Mouse (Mus musculus): Measurements from ENCODE around the gene Pitpnc1. TPM values are rescaled to one million over a fixed set of nuclear protein-coding genes. Genes with fewer than 3 reads are reported as not detected.

The Pitpnc1 gene
- total and polyA plus RNA-seq, 2 experiments from 2014 or later, result 27.9 to 29.2 TPM

DNA sequence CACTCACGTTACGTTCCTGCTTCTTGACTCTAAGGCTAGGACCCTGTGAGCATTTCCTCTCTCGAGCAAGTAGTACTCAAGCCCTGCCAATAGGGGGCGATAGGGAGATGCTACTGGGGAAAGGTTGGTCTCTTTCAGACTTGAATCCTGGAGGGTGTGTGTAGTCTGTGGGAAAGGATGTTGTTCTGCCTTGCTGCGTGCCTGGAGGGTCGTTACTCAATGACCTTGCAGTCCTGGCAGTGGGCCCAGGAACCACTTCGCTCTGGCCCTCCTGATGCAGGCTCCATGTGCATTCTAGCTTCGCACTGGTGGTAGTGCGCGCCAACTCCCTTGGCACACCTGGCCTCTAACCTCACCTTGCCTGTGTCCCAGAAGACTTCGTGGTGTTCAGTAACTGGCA lies 215.3 kb downstream of the Pitpnc1 start:
- Histone ChIP-seq H3K4me1 (ENCODE audit: control insufficient read depth, insufficient read depth) (no peaks in the 10 kb centered on the region), H3K9me3 (replicated peaks; ENCODE audit: control insufficient read depth, low read length) (no peaks in the 10 kb centered on the region), H3K27ac (ENCODE audit: low read depth) (0 out of 2 replicates have a peak overlapping the region, but pooled peaks have one; percentile 34), H3K27me3 (ENCODE audit: control insufficient read depth, insufficient read depth, low read length) (no peaks in the 10 kb centered on the region), H3K4me3 (ENCODE audit: low read depth, low read length) (no peak overlapping the region), H3K9ac (replicated peaks; ENCODE audit: low read depth, low read length) (no peak overlapping the region), H3K4me2 (ENCODE audit: low read depth, low read length) (no peak overlapping the region), H3K36me3 (replicated peaks; ENCODE audit: control insufficient read depth, insufficient read depth, low read length) (peaks cover 14% of the 10 kb centered on the region)
- TF ChIP-seq EP300 (IDR thresholded peaks at IDR 0.05; ENCODE audit: low read depth), result no peak
- peak; percentile 73 for TF ChIP-seq CTCF (IDR thresholded peaks at IDR 0.05; ENCODE audit: low read depth)
- DNase-seq (ENCODE audit: low spot score) (peak; percentile 65), ATAC-seq (ENCODE audit: insufficient read depth, low read depth) (peak; percentile 92)
- 57% methylated on average over 11 of the region's 11 CpGs for WGBS

DNA sequence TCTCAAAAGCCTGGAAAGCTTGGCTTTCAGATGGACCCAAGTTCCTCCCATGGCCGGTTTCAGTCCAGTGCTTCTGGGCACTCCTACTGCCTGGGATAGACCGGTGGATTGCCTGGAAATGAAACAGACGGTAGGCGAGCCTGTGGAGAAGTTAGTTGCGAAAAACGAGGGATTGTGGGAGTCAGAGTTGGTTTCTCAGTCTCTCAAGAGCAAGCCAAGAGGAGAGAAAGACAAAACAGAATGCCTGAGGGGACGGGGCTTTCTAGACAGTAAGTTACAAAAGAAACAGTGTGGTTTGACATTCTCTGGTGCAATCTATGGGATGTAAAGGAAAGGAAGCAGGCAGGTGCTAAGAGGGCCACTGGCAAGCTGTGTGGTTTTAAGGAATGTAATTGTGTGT lies 216.3 kb downstream of the Pitpnc1 start:
- H3K9ac ChIP-seq (replicated peaks; ENCODE audit: low read depth, low read length), result no peak overlapping the region
- H3K4me3 ChIP-seq (ENCODE audit: low read depth, low read length), result no peak overlapping the region
- TF ChIP-seq CTCF (IDR thresholded peaks at IDR 0.05; ENCODE audit: low read depth), result no peak
- no peak for TF ChIP-seq EP300 (IDR thresholded peaks at IDR 0.05; ENCODE audit: low read depth)
- H3K4me1 ChIP-seq (ENCODE audit: control insufficient read depth, insufficient read depth), result no peaks in the 10 kb centered on the region
- DNase-seq (ENCODE audit: low spot score) (no peak), ATAC-seq (ENCODE audit: insufficient read depth, low read depth) (no peak)
- peaks cover 14% of the 10 kb centered on the region for H3K36me3 ChIP-seq (replicated peaks; ENCODE audit: control insufficient read depth, insufficient read depth, low read length)
- H3K9me3 ChIP-seq (replicated peaks; ENCODE audit: control insufficient read depth, low read length), result no peaks in the 10 kb centered on the region
- H3K27me3 ChIP-seq (ENCODE audit: control insufficient read depth, insufficient read depth, low read length), result no peaks in the 10 kb centered on the region
- H3K4me2 ChIP-seq (ENCODE audit: low read depth, low read length), result no peak overlapping the region
- H3K27ac ChIP-seq (ENCODE audit: low read depth), result no peak overlapping the region
- 88% methylated on average over 7 of the region's 7 CpGs for WGBS

DNA sequence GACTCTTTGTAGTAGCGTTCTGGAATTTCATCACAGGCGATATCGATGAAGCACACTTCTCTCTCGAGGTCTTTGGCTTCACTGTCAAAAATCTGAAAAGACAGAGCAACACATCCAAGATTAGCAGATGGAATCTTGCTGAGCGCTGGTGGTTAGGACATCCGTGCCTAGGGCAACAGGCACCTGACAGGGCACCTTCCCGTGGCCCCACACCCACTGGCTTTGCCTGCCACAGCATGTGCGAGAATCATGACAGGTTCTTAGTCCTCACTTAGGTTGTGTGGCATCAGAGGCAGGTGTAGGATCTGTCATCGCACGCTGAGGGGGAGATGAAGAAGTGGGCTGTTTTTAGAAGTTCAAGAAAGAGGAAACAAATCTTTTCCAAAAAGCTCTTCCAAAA lies 218.5 kb downstream of the Pitpnc1 start:
- Histone ChIP-seq H3K9ac (replicated peaks; ENCODE audit: low read depth, low read length) (no peak overlapping the region), H3K36me3 (replicated peaks; ENCODE audit: control insufficient read depth, insufficient read depth, low read length) (peaks cover 14% of the 10 kb centered on the region), H3K4me3 (ENCODE audit: low read depth, low read length) (no peak overlapping the region), H3K9me3 (replicated peaks; ENCODE audit: control insufficient read depth, low read length) (no peaks in the 10 kb centered on the region), H3K27ac (ENCODE audit: low read depth) (no peak overlapping the region), H3K4me2 (ENCODE audit: low read depth, low read length) (no peak overlapping the region), H3K27me3 (ENCODE audit: control insufficient read depth, insufficient read depth, low read length) (no peaks in the 10 kb centered on the region), H3K4me1 (ENCODE audit: control insufficient read depth, insufficient read depth) (peaks cover 6% of the 10 kb centered on the region; the same call in 1 of the 2 replicates)
- WGBS, result 90% methylated on average over 10 of the region's 10 CpGs
- no peak for ATAC-seq (ENCODE audit: insufficient read depth, low read depth)
- TF ChIP-seq CTCF (IDR thresholded peaks at IDR 0.05; ENCODE audit: low read depth), result no peak
- no peak for TF ChIP-seq EP300 (IDR thresholded peaks at IDR 0.05; ENCODE audit: low read depth)
- no peak for DNase-seq (ENCODE audit: low spot score)

DNA sequence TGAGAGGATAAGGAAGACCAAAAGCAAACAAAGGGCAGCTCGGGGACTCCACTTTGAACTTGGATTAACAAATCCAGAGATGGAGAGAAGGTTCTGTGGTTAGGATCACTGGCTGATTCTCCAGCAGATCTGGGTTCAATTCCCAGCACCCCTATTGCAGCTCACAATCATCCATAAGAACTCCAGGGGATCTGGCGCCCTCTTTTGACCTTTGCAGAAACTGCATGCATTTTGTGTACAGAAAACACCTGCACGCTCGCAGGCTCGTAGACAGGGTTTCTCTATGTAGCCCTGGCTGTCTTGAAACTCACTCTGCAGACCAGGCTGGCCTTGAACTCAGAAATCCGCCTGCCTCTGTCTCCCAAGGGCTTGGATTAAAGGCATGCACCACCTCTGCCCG lies 219.0 kb downstream of the Pitpnc1 start:
- Histone ChIP-seq H3K27ac (ENCODE audit: low read depth) (no peak overlapping the region), H3K4me1 (ENCODE audit: control insufficient read depth, insufficient read depth) (peaks cover 6% of the 10 kb centered on the region; the same call in 1 of the 2 replicates), H3K9me3 (replicated peaks; ENCODE audit: control insufficient read depth, low read length) (no peaks in the 10 kb centered on the region), H3K36me3 (replicated peaks; ENCODE audit: control insufficient read depth, insufficient read depth, low read length) (peaks cover 14% of the 10 kb centered on the region), H3K27me3 (ENCODE audit: control insufficient read depth, insufficient read depth, low read length) (no peaks in the 10 kb centered on the region), H3K4me2 (ENCODE audit: low read depth, low read length) (no peak overlapping the region), H3K9ac (replicated peaks; ENCODE audit: low read depth, low read length) (no peak overlapping the region), H3K4me3 (ENCODE audit: low read depth, low read length) (no peak overlapping the region)
- DNase-seq (ENCODE audit: low spot score), result no peak
- 88% methylated on average over 7 of the region's 7 CpGs for WGBS
- ATAC-seq (ENCODE audit: insufficient read depth, low read depth), result no peak
- TF ChIP-seq CTCF (IDR thresholded peaks at IDR 0.05; ENCODE audit: low read depth), result no peak
- TF ChIP-seq EP300 (IDR thresholded peaks at IDR 0.05; ENCODE audit: low read depth), result no peak

DNA sequence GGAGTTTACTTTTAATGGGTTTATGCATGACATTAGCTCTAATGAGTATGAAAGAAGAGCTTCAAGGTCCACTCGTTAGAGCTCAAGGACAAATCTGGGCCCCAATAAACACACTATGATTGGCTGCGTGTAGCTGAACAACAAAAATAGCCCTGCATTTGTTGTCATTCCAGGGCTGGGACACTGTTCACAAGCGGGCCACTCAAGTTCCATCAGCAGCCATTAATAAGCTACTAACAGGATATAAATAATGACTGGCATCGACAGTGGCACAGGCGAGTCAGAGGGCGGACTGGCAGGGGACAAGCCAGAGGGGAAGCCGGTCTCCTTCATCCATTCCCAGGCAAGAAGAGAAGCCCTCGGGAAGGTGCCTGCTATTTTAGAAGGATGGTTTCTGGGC lies 219.6 kb downstream of the Pitpnc1 start:
- ATAC-seq (ENCODE audit: insufficient read depth, low read depth) (no peak), DNase-seq (ENCODE audit: low spot score) (no peak)
- Histone ChIP-seq H3K36me3 (replicated peaks; ENCODE audit: control insufficient read depth, insufficient read depth, low read length) (peaks cover 14% of the 10 kb centered on the region), H3K4me2 (ENCODE audit: low read depth, low read length) (no peak overlapping the region), H3K9me3 (replicated peaks; ENCODE audit: control insufficient read depth, low read length) (no peaks in the 10 kb centered on the region), H3K27me3 (ENCODE audit: control insufficient read depth, insufficient read depth, low read length) (no peaks in the 10 kb centered on the region), H3K27ac (ENCODE audit: low read depth) (no peak overlapping the region), H3K9ac (replicated peaks; ENCODE audit: low read depth, low read length) (no peak overlapping the region), H3K4me3 (ENCODE audit: low read depth, low read length) (no peak overlapping the region), H3K4me1 (ENCODE audit: control insufficient read depth, insufficient read depth) (peaks cover 6% of the 10 kb centered on the region; the same call in 1 of the 2 replicates)
- WGBS, result 62% methylated on average over 8 of the region's 8 CpGs
- TF ChIP-seq EP300 (IDR thresholded peaks at IDR 0.05; ENCODE audit: low read depth), result no peak
- TF ChIP-seq CTCF (IDR thresholded peaks at IDR 0.05; ENCODE audit: low read depth), result no peak

DNA sequence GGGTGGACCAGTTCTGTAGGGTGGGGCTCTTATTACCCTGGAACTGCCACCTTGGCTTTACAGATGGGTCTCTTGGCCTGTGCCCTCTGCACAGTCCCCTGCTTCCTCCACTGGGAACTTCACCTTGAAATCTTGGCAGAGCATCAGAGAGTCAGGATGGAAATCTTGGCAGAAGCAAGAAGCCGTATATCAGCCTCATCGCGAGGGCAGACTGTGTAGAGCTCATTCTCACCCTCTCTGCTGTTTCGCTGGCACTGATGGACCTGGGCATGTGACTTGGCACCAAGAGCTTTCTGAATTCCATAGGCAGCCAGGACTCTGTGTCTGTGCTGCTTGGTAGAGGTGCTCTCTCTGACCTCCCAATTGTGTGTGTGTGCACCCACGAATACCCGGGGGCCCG lies 221.7 kb downstream of the Pitpnc1 start:
- WGBS, result 37% methylated on average over 7 of the region's 7 CpGs
- peak; percentile 84; the same call in 1 of the 2 replicates for TF ChIP-seq EP300 (IDR thresholded peaks at IDR 0.05; ENCODE audit: low read depth)
- no peak for TF ChIP-seq CTCF (IDR thresholded peaks at IDR 0.05; ENCODE audit: low read depth)
- H3K4me3 ChIP-seq (ENCODE audit: low read depth, low read length), result no peak overlapping the region
- no peaks in the 10 kb centered on the region for H3K27me3 ChIP-seq (ENCODE audit: control insufficient read depth, insufficient read depth, low read length)
- no peak overlapping the region for H3K4me2 ChIP-seq (ENCODE audit: low read depth, low read length)
- ATAC-seq (ENCODE audit: insufficient read depth, low read depth), result peak; percentile 93
- no peaks in the 10 kb centered on the region for H3K9me3 ChIP-seq (replicated peaks; ENCODE audit: control insufficient read depth, low read length)
- H3K4me1 ChIP-seq (ENCODE audit: control insufficient read depth, insufficient read depth), result peaks cover 6% of the 10 kb centered on the region; the same call in 1 of the 2 replicates
- peaks cover 14% of the 10 kb centered on the region for H3K36me3 ChIP-seq (replicated peaks; ENCODE audit: control insufficient read depth, insufficient read depth, low read length)
- peak; percentile 71 for DNase-seq (ENCODE audit: low spot score)
- peak overlapping the region; percentile 71 for H3K27ac ChIP-seq (ENCODE audit: low read depth)
- no peak overlapping the region for H3K9ac ChIP-seq (replicated peaks; ENCODE audit: low read depth, low read length)
